Mouse (Mus musculus) urinary bladder, adult 2 months (tissue): ENCODE measurements around the gene Adck2. TPM values are rescaled to one million over a fixed set of nuclear protein-coding genes. Genes with fewer than 3 reads are reported as not detected.

Experiments
- DNase-seq: peaks from one replicate; pipeline ENCODE4 v3.0.0; 2022; ENCODE audit warnings: low spot score
- polyA plus RNA-seq: library from polyadenylated mRNA; depleted of rRNA; stranded (reverse); fragments of >200 nt; gene quantifications from 2 replicates; pipeline ENCODE4 v1.2.3, GENCODE M21; 2012

Adck2 gene
- polyA plus RNA-seq, 1 experiment = 19.4 TPM

DNA sequence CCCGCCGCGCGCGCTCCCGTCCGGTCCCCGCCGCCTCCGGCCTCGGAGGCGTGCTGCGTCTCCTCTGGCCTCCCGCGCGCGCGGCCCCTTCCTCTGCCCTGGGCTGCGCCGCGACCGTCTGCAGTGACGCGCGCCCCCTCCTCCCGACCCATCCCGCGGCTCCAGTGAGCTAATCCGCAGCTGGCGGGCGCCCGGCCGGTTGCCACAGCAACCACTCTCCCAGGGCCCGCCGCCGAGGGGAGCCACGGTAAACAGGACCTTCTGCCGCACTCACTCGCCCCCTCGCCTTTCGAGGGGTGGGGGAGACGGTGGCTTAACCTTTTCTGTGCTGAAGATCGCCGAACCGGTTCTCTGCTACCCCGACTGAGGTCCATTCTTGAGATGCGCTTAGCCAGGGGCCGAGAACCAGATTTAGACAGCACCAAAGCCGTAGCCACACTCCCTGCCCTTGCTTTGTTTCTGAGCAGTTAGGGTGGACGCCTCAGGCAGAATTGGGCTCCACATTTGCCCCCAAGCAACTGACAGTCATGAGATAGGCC is 15.9 kb upstream of the Adck2 start, which contains the start of gene Dennd2a:
Gene Dennd2a, minus strand, starts transcription at position 145 of the 539 bp plus-strand sequence.
- DNase-seq = peak; percentile 37

DNA sequence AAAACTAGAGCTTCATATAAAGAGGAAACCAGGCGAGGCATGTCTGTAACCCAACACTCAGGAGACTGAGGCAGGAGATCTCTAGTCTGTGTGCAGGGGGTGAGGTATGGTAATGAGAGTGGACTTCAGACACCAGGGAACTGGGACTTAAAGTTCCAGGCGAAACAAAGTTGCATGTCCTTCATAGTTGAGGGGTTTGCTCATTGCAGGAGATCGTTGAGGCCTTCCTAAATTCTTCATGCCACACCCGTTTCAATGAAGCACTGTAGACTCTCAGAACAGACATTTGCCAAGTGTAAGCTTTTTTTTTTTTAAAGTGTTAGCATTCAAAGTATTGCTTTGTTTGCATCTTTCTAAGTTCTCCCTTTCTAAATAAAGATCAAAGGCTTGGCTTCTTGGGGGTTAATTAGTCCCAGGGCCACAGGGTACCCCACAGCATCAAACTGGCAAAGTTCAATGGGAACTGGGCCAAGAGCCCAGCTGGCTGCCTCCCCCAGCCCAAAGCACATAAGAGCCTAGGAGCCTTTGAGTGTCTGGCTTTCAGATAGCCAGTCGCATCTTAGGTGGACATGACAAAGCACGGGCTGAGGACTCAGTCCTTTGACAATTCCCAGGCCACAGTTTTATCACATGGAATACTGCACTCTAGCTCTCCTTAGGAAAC is 14.3 kb upstream of the Adck2 start:
- no peak for DNase-seq

DNA sequence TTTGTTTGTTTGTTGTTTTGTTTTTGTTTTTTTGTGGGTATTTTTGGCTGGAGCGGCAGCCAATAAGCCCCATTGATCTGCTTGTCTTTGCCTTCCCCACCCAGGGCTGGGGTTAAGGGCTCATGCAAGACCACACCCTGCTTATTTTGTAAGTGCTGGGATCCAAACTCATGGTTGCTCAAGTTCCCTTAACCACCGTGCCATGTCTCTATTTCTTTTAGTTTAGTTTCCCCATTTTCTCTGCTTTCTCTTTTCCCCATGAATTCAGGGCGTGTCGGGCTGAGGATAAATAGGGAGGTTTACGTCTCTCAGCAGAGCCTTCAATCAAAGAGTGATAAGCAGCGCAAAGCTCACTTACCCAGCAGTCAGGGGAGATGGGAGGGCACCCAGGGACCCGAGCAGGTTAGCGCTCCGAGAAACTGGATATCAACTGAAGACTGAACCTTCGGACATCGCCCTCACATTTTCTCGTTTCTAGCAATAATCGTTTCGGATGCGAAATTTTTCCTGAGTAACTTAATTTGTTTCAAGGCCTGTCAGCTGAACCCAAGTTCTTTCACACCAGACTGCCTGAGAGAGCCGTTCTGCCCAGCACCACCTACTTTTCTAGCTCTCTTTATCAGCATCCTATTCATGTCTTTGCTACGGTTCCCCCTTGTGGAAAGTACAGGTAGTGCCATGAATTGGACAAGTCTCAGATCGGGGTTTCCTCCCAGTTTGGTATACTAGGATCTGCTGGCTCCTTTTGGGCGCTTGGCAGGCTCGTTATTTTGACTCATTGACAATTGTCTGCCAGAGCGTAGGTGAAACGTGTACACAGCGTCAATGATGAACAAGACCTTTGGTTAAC is 11.3 kb upstream of the Adck2 start:
- no peak for DNase-seq

DNA sequence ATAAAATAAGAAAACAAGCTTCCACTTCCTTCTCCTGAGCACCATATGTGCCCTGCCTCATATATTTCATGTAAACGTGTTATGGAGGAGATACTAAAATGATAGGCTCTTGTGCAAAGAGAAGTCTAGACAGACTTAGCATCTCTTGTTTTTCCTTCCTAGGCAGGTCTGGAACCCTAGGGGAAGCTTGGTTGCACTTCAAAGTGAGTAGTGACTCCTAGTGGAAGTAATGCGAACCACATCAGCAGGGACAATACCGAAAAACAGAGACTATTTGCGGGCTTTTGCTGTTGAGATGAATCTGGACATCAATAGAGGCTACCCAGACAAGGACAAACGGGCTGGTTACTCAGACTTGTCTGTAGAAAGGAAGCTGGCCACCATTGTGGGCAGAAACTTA is 6.1 kb upstream of the Adck2 start:
- DNase-seq = no peak

DNA sequence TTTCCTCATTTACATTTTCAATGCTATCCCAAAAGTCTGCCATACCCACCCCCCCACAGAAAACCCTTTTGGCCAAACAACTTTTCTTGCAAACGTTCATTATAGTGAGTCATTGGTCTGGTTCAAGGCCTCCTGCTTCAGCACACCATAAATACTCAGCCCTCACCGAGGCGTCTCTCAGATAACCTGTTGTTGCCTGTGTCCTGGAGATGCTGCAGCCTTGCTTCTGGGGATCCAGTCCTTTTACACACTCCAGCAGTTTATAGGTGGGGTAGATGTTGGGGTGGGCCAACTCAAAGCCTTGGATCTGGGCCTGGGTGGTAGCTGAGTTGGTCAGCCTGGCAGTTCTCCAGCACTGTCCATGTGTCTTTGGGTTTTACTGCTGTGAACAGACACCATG is 3.2 kb upstream of the Adck2 start:
- DNase-seq = no peak

DNA sequence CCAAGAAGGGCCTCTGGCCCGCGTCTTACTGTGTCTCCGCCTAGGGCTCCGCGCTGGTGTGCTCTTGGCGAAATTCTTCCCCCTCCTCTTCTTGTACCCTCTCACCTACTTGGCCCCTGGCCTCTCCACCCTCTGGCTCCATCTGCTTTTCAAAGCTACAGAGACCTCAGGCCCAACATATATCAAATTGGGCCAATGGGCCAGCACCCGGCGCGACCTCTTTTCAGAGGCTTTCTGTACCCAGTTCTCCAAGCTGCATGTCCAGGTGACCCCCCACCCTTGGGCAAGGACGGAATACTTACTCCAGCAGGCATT is 839 bp downstream of the Adck2 start:
- no peak for DNase-seq

DNA sequence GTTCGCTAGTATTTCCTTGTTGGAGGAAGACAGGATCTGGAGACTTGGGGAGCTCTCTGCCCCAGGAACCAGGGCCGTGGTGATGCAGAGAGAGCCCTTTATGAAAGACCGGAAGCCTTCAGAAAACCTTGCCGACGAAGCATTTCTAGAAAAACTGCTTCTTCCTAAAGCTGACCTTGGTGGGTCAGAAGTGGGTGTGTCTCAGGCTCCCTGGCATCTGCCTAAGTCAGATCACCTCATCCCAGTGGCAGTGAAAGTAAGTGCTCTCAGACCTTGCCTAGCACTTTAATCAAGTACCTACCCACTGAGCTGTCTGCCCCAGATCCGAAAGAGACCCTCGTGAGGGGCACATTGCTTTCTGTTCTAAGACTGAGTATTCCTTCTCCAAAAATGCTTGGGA is 1.3 kb downstream of the Adck2 start:
- no peak for DNase-seq

DNA sequence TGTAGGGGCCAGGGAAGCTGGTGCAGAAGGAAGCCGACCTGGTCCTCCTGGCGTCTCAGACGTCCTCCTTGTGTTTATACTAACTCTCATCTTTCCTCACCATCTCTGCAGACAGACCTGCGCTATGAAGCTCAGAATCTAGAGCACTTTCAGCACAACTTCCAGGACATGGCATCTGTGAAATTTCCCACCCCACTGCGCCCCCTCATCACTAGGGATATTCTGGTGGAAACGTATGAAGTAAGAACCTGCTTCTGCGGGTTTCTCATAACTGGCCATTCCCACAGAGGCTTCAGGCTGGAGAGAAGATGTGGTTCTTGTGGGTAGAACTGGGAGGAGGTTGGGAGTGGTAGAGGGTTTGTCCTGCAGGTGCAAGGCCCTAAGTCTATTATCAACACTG is 5.9 kb downstream of the Adck2 start:
- no peak for DNase-seq

DNA sequence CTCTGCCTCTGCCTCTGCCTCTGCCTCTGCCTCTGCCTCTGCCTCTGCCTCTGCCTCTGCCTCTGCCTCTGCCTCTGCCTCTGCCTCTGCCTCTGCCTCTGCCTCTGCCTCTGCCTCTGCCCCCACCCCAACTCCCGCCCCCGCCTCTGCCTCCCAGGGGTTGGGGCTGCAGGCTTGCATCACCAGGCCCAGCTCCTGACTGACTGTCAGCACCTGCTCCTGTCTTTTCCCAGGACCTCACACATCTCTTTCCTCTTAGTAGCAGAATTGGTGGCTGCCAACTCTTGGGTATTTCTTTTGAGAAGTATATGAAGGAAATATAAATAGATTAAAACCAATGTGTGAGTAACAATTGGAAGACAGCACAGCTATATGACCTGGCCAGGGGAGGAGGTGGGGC is 6.9 kb downstream of the Adck2 start:
- no peak for DNase-seq

DNA sequence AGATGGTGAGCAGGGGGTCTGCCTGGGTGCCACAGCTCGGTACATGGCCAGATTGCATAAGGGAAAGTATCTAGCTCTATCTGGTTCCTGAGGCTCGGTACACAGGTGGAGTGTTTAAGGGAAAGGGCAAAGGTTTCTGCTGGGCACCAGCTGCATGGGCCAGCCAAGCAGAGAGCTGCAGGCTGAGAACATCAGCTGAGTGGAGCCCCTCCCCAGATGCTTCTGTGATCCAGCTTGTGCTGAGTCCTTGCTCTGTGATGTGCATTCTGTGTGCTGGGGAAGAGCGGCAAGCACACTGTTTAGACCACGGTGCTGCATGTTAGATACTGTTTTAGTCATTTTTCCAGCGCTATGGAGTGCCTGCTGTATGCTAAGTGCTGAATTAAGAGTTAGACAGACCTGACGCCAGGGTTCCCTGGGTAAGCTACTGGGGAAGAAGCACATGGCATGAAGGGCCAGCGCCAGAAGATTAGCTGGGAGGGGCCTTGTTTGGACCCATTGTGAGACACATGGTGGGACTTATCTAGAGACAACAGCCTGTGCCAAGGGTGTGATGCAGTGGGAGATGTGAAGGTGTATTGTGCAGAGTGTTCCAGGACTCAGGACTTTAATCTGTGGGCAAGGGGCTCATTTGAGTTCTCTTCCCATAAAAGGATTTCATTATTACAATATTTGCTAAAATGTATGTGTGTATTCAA is 7.6 kb downstream of the Adck2 start:
- DNase-seq = no peak

DNA sequence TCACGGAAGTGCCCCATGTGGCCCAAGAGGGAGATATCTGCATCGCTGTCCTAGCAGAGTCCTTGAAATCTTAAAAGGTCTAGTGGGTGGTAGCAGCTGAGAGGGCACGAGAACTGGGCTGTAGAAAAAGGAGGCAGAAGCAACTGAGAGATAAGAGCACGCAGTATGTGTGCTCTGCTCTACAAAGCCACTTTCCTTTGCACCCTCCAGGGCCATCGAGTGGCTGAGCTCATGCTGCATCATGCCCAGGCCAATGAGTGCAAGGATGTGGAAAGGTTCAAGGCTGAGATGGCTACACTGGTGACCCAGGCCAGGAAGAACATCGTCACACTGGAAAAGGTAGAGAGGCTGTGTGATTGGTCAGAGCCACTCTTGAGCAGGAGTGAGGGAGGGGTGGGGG is 11.8 kb downstream of the Adck2 start, which contains the start of gene Gm42420:
Gene Gm42420, plus strand, starts transcription at position 237 of the 400 bp plus-strand sequence.
- DNase-seq = no peak

DNA sequence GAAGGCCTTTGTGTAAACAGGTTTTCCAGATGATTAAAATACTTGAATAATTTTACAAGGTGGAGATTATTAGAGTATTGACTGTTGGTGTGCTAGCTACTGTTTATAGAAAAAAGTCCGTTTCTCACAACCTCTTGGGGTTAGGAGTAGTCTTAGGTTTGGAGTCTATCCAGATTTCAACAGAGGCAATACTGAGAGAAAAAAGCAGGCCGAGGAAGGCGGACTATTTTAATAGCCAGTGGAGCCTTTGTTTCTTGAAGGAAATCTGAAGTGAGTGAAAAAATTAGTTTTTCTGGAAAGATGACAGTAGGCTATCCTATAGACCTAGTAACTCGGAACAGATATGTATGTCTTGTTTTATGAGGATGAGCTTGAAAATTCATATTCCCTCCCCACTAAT is 17.8 kb downstream of the Adck2 start:
- no peak for DNase-seq

DNA sequence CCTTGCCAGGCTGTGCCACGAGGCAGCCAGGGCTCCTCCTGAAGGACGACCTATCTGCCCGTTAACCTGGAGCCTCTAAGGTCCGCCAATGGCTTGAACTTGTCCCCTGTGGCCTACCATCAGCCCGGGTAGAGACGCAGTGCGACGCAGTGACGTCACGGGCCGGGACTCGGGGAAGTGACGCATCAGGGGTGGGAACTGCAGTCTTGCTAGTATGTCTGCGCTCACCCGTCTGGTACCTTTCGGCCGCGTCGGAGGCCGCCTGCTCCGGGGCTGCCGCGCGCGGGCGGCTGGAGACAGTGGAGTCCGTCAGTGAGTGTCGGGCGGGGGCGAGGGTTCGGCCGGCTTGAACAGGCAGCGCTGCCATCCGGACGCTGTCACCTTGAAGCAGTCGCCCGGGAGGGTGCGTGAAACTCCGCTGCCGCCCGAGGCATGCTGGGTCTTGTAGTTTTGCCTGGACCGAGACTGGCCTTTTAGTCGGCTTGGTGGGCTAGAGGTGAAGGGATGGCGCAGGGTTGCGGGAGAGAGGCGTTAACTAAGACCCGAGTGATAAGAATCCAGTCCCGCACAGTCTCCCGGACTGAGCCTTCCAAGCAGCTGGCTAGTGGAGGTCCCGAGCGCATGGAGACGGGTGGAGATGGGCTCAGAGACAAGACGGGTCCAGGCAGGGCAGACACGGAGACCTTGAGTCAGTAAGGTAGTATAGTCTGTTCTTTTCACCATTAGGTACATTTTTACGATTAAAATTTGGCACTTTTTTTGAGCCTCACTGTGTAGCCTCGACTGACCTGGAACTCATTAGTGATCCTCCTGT is 18.9 kb downstream of the Adck2 start, which contains the start of gene Ndufb2:
Gene Ndufb2, plus strand, starts transcription at position 174 of the 814 bp plus-strand sequence.
- peak; percentile 94 for DNase-seq

DNA sequence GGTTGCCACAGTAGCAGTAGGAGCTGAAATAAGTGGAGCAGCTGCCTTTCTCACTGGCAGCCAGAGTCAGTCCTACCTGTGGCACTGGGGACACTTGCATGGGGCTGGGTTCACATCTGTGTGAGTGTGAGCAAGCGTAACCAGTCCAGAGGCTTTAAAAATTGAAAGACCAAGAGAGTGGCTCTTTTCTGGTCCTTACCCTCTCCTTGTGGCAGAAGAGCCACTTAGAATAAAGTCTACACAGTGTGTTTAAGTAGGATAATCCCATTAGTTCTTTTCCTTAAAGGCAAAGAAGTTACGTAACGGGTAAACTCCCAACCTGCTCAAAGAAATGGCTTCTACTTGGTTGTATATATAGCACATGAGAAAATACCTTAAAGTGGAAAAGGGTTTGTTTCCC is 27.2 kb downstream of the Adck2 start:
- DNase-seq = no peak

DNA sequence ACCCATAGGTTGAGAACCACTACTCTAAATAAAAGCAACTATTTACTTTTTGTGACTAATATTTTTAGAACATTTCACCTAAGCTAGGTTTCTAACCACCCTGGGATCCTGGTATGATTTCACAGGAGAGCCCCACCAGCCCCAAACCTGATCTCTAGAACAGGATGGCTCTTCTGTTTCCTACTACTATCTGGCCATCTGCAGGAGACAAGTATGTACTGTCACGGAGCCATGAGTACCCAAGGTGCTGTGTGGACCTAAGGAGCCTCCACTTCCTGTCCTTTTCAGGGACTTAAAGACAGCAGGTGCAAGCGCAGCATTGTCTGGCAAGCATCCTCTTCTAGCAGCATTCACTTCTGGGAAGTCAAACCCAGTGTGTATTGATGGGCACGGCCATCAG is 28.2 kb downstream of the Adck2 start:
- no peak for DNase-seq

DNA sequence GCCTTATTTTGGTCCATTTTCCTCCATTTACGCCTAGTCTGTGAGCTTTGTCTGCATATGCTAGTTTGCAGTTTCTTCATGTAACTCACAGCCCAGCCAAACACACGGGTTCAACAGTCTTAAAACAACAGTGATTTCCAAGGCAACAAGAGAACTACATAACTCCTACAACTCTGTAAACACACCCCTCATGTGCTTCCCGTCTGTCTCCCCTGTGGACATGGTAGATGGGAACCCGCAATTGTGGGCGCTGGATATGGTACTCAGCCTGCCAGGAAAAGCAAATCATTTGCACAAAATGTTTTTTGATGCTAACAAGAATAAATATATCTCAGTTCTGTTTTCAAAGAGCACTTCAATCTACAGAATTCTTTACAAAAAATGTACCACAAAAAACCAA is 30.9 kb downstream of the Adck2 start:
- DNase-seq = no peak

DNA sequence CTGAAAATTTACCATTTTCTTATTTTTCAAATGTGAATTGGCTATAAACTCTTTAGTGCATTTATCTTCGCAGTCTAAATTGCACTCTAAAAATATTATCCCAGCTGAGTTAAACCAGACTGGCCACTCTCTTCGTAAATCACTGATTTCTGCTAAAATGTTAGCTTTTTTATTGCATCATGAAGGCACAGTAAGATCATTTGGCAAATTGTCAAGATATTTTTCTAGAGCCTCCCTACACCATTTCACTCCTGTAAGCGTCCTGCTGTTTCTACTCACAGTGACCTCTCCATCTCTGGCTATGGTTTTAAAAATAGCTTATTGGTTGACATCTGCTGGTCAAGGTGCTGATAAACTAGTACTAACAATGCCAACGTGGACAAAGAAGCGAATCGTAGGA is 32.4 kb downstream of the Adck2 start:
- no peak for DNase-seq

DNA sequence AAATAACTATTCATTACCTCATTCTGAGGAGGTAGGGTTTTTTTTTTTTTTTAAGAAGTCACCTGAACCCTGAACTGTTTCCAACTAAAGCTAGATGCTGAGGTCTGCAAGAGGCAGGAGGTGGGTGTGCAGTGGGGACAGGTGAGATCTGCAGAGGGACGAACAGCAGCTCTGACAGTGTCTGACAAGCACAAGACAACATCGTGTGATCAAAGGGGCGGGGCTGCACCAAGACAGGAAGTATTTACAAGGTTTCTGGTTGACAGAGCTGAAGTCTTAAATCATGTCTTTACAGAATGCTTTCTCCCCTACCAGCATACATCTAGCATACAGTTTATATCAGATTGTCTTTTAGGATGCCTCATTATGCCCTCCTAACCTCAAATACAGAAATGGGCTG is 33.2 kb downstream of the Adck2 start:
- DNase-seq = no peak

DNA sequence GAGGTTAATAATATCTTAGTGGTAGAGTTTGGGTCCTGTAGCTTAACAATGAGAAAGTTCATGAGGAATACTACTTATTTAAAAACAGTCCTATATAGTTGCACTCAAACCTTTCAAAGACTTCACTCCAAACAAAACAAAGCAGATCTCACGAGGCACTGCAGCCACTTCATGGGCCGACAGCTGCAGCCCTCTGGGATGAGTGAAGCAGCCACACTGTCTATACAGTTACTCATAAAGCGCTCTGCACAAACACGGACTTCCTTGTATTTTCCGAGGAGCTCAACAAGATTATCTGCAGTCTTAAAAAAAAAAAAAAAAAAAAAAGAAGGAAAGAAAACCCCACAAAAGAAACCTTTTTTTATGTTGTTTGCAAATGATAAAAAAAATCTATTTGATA is 33.7 kb downstream of the Adck2 start:
- no peak for DNase-seq

DNA sequence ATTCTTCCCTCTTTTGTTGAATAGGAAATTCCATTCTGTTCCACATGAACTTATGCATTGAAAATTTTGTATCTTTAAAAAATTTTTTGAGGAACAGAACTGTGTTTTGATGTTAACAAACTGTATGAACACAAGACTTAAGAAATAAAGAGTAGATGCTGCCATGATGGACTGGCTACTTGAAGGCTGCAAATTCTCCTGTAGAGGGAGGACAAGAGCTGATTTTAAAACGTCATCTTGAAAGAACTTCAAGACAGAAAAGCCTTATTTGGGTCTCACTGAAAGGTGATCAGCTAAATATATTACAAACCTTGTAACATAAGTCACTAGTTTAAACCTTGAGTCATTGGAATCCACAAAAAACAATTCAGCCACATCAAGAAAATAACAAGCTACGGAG is 36.5 kb downstream of the Adck2 start:
- DNase-seq = no peak

DNA sequence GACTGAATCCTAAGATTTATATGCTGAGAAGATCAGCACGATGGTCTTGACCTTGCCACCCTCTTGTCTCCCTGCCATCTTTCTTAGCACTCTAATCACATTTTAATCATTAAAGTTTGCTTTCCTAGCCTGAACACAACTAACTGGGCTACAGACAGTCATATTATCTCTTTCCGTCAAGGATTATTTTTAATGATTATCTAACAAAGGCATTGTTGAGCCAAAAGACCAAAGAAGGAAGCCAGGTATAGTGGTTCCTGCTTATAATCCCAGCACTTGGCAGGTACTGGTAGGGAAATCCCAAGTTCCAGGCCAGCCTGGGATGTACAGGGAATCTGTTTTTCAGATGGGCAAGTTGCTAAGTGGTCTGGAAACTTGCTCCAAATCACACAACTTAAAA is 37.6 kb downstream of the Adck2 start:
- DNase-seq = no peak
